Comparison of ENCODE assay signal across 8 mouse cellular contexts in genomic region chr19:7481541-7482265, GRCm38 (mm10). TPM values are rescaled to one million over a fixed set of nuclear protein-coding genes. Genes with fewer than 3 reads are reported as not detected.
DNase-seq lines count a peak whose midpoint lies in the region; ATAC-seq and TF ChIP-seq lines count a peak whose summit lies in the region.

No protein-coding gene starts in this region.

- 7% methylated on average over 12 of the region's 12 CpGs for WGBS in heart, adult 2 months
- under 1% methylated on average over 12 of the region's 12 CpGs for WGBS in forebrain, embryonic 14.5 days
- 8% methylated on average over 12 of the region's 12 CpGs for WGBS in limb, embryonic 10.5 days

- H3K9me3 ChIP-seq in forebrain, embryonic 14.5 days (replicated peaks; ENCODE audit: control insufficient read depth, low read length) = no peaks in the 10 kb centered on the region
- no peaks in the 10 kb centered on the region for H3K9me3 ChIP-seq in limb, embryonic 10.5 days (replicated peaks)

- TF ChIP-seq CTCF in heart, adult 2 months (IDR thresholded peaks at IDR 0.05) = no peak
- no peak for TF ChIP-seq CTCF in brain, embryonic 14.5 days (IDR thresholded peaks at IDR 0.05; ENCODE audit: borderline replicate concordance, extremely low read depth, insufficient read depth, insufficient read length)

- H3K27me3 ChIP-seq in heart, adult 2 months (ENCODE audit: control insufficient read depth, insufficient read depth, low read length) = no peaks in the 10 kb centered on the region
- no peaks in the 10 kb centered on the region for H3K27me3 ChIP-seq in forebrain, embryonic 14.5 days (replicated peaks; ENCODE audit: control insufficient read depth, insufficient read depth, low read length)
- H3K27me3 ChIP-seq in limb, embryonic 10.5 days (ENCODE audit: low read depth, poor library complexity, severe bottlenecking) = no peaks in the 10 kb centered on the region

- peak overlapping the region; percentile 77 for H3K4me2 ChIP-seq in forebrain, embryonic 14.5 days (ENCODE audit: low read length)

- H3K4me1 ChIP-seq in heart, adult 2 months (ENCODE audit: control insufficient read depth, insufficient read depth, low read length) = peaks cover 5% of the 10 kb centered on the region
- peaks cover 7% of the 10 kb centered on the region for H3K4me1 ChIP-seq in forebrain, embryonic 14.5 days (ENCODE audit: control insufficient read depth, insufficient read depth, low read length)
- peaks cover 15% of the 10 kb centered on the region for H3K4me1 ChIP-seq in limb, embryonic 10.5 days

- H3K4me3 ChIP-seq in heart, adult 2 months = peak overlapping the region; percentile 66
- peak overlapping the region; percentile 94 for H3K4me3 ChIP-seq in forebrain, embryonic 14.5 days (ENCODE audit: low read depth, low read length)
- H3K4me3 ChIP-seq in limb, embryonic 10.5 days = peak overlapping the region; percentile 83

- peaks cover 2% of the 10 kb centered on the region; the same call in 1 of the 2 replicates for H3K79me2 ChIP-seq in heart, adult 2 months (replicated peaks; ENCODE audit: control insufficient read depth, insufficient read depth, low read length)

- ATAC-seq in forebrain, embryonic 14.5 days = peak; percentile 40

- intact Hi-C loops in heart, adult 2 months (cut with DNase I) = loop anchor here (5.0 kb wide), 1 partner anchor 39 kb away; no protein-coding TSS in a partner anchor

- TF ChIP-seq POLR2A in heart, adult 2 months (IDR thresholded peaks at IDR 0.05; ENCODE audit: insufficient read depth, low read depth, low read length) = no peak
- peak; percentile 19; the same call in 1 of the 2 replicates for TF ChIP-seq POLR2A in brain, embryonic 14.5 days (IDR thresholded peaks at IDR 0.05; ENCODE audit: borderline replicate concordance, extremely low read depth, insufficient read depth, insufficient read length, poor library complexity, severe bottlenecking)

- no peak for TF ChIP-seq EP300 in heart, adult 2 months (IDR thresholded peaks at IDR 0.05; ENCODE audit: insufficient read depth, low read depth, low read length)

- peaks cover 16% of the 10 kb centered on the region for H3K36me3 ChIP-seq in heart, adult 2 months (ENCODE audit: control insufficient read depth, insufficient read depth, low read length)
- no peaks in the 10 kb centered on the region for H3K36me3 ChIP-seq in forebrain, embryonic 14.5 days (ENCODE audit: control insufficient read depth, insufficient read depth, low read length)
- peaks cover 6% of the 10 kb centered on the region; the same call in 1 of the 2 replicates for H3K36me3 ChIP-seq in limb, embryonic 10.5 days

- DNase-seq in heart, adult 2 months = peak; percentile 32 to 41
- no peak for DNase-seq in heart, adult 9 months (ENCODE audit: low spot score in 2 of 2)
- DNase-seq in brain, embryonic 14.5 days (ENCODE audit: low read depth) = peak; percentile 95
- DNase-seq in forebrain, embryonic 14.5 days (ENCODE audit: low spot score) = peak; percentile 88
- DNase-seq in induced T-regulatory cell, adult 2 months (ENCODE audit: low read depth) = peak; percentile 54
- DNase-seq in limb, embryonic 10.5 days (ENCODE audit: low spot score) = peak; percentile 39
- DNase-seq in naive thymus-derived CD4-positive, alpha-beta T cell, adult 2 months (ENCODE audit: low read depth) = peak; percentile 51
- peak; percentile 75 for DNase-seq in thymus, postnatal 14 days

- peak overlapping the region; percentile 98 for H3K27ac ChIP-seq in heart, adult 2 months
- peak overlapping the region; percentile 100 for H3K27ac ChIP-seq in forebrain, embryonic 14.5 days (ENCODE audit: low read depth, low read length)
- H3K27ac ChIP-seq in limb, embryonic 10.5 days = peak overlapping the region; percentile 58

- peak overlapping the region; percentile 46 for H3K9ac ChIP-seq in heart, adult 2 months (ENCODE audit: low read depth, low read length)
- H3K9ac ChIP-seq in forebrain, embryonic 14.5 days (ENCODE audit: low read length) = peak overlapping the region; percentile 99

RNA-seq across cellular contexts. Expression of gene Rtn3, which starts 1.4 kb away (rescaled TPM):
- total RNA-seq in heart, adult 2 months (2021) = 10 to 100 TPM; 71.8 to 75.4 TPM
- 58.2 and 89.4 TPM in 2 replicates for polyA plus RNA-seq in heart, adult 2 months (2012; rRNA removed)
- 436 and 508 TPM in 2 replicates for polyA plus RNA-seq in brain, embryonic 14.5 days (2012; rRNA removed)
- polyA plus RNA-seq in forebrain, embryonic 14.5 days (2014; fragmentation: Nextera tagmentation; extraction: Ambion mirVana) = 464 and 468 TPM in 2 replicates
- 95.7 and 103 TPM in 2 replicates for polyA plus RNA-seq in limb, embryonic 10.5 days (2016; fragmentation: Nextera tagmentation; extraction: Ambion mirVana)

RNA-seq across cellular contexts. Expression of gene Atl3, which starts 12.1 kb away (rescaled TPM):
- total RNA-seq in heart, adult 2 months (2021) = 10 to 100 TPM; 14.0 TPM
- 6.8 and 14.3 TPM in 2 replicates for polyA plus RNA-seq in heart, adult 2 months (2012; rRNA removed)
- 13.3 and 16.6 TPM in 2 replicates for polyA plus RNA-seq in brain, embryonic 14.5 days (2012; rRNA removed)
- 5.9 and 7.1 TPM in 2 replicates for polyA plus RNA-seq in forebrain, embryonic 14.5 days (2014; fragmentation: Nextera tagmentation; extraction: Ambion mirVana)
- 7.6 and 7.7 TPM in 2 replicates for polyA plus RNA-seq in limb, embryonic 10.5 days (2016; fragmentation: Nextera tagmentation; extraction: Ambion mirVana)

Comparison
In these comparisons a context has a peak if more than half of its experiments do, and no peak if none do; other contexts are left out.
1. DNase-seq: peak in heart, adult 2 months (2 of 2), brain, embryonic 14.5 days (single experiment), forebrain, embryonic 14.5 days (single experiment), induced T-regulatory cell, adult 2 months (single experiment), limb, embryonic 10.5 days (single experiment), naive thymus-derived CD4-positive, alpha-beta T cell, adult 2 months (single experiment) and thymus, postnatal 14 days (single experiment); none in heart, adult 9 months (0 of 2).
2. Peak in every context shown above with its lines, with median percentiles within 50 percentile points of each other: H3K27ac ChIP-seq and H3K4me3 ChIP-seq.